Comparison of ENCODE assay signal across 23 mouse cellular contexts in the genomic region with DNA sequence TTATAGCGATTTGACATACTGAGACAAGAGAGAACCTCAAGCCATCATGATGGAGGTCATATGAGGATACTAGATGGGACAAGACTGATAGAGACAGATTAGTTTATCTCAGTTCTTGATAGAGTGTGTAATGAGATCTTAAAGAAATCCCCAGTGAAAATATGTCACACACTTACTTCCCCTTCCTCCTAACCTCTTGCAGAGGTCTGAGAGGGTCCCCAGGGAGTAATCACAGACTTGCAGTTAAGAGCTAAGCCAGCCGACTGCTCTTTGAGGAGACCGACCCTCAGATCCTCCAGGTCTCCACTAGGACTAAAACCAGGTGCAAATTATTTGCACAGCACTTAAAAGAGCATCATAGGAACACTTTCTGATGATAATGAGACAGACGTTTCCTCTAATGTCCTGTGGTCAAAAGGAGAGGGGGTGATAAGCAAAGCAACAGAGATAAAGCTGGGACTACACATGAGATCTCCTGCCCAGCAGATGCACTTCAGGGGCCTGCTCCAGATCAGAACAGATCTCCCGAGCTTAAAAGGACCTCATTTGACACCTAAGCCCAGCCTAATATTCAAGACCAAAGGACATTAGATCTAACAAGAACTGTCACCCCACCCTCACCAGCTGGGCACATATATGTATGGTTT.
DNase-seq lines count a peak whose midpoint lies in the region; ATAC-seq and TF ChIP-seq lines count a peak whose summit lies in the region.
"Had no signal": no experiment of that assay in that cellular context is flagged by ENCODE, and none has a peak within 500 bp of the region (broad histone marks: within the 10 kb centered on the region; RNA-seq: fewer than 3 reads in every experiment).

No protein-coding gene starts in this region.

- 0 out of 2 replicates have a peak, but pooled peaks have one; percentile 13 for ATAC-seq in liver, postnatal 0 days
- no peak for ATAC-seq in hindbrain, embryonic 14.5 days (ENCODE audit: low FRiP score)
- ATAC-seq: forebrain, postnatal 0 days; hindbrain, postnatal 0 days had no signal

- WGBS in spleen, adult 2 months, result 39% methylated on average over 5 of the region's 5 CpGs
- WGBS in liver, postnatal 0 days (ENCODE audit: insufficient replicate concordance), result 47% methylated on average over 5 of the region's 5 CpGs
- WGBS in hindbrain, embryonic 14.5 days, result 80% methylated on average over 5 of the region's 5 CpGs

- no peaks in the 10 kb centered on the region for H3K27me3 ChIP-seq in spleen, adult 2 months (ENCODE audit: control insufficient read depth, insufficient read depth, low read length)
- no peaks in the 10 kb centered on the region for H3K27me3 ChIP-seq in liver, postnatal 0 days (ENCODE audit: insufficient read depth, low read length)
- H3K27me3 ChIP-seq in hindbrain, embryonic 14.5 days (ENCODE audit: control insufficient read depth, insufficient read depth, low read length), result no peaks in the 10 kb centered on the region
- H3K27me3 ChIP-seq: megakaryocyte, embryonic 14.5 days had no signal

- H3K36me3 ChIP-seq in spleen, adult 2 months (ENCODE audit: control insufficient read depth, insufficient read depth, low read length), result no peaks in the 10 kb centered on the region
- no peaks in the 10 kb centered on the region for H3K36me3 ChIP-seq in liver, postnatal 0 days (replicated peaks; ENCODE audit: insufficient read depth, low read length)
- H3K36me3 ChIP-seq in hindbrain, embryonic 14.5 days (replicated peaks; ENCODE audit: control insufficient read depth, insufficient read depth), result no peaks in the 10 kb centered on the region
- H3K36me3 ChIP-seq: forebrain, embryonic 10.5 days had no signal

- TF ChIP-seq POLR2A in spleen, adult 2 months (IDR thresholded peaks at IDR 0.05; ENCODE audit: low read depth, low read length), result no peak

- H3K4me3 ChIP-seq in spleen, adult 2 months (ENCODE audit: extremely low read depth, insufficient read depth, insufficient read length), result no peak overlapping the region
- H3K4me3 ChIP-seq in liver, postnatal 0 days (ENCODE audit: low read depth, low read length), result no peak overlapping the region
- H3K4me3 ChIP-seq in hindbrain, embryonic 14.5 days (replicated peaks; ENCODE audit: low read length), result no peak overlapping the region
- H3K4me3 ChIP-seq: forebrain, embryonic 10.5 days; gastrocnemius, adult 2 months; megakaryocyte, embryonic 14.5 days had no signal

- peaks cover 3% of the 10 kb centered on the region; the same call in 1 of the 2 replicates for H3K4me1 ChIP-seq in spleen, adult 2 months (ENCODE audit: control insufficient read depth, insufficient read depth, insufficient read length)
- no peaks in the 10 kb centered on the region for H3K4me1 ChIP-seq in liver, postnatal 0 days (ENCODE audit: insufficient read depth)
- H3K4me1 ChIP-seq in hindbrain, embryonic 14.5 days (replicated peaks; ENCODE audit: control insufficient read depth, insufficient read depth, low read length), result no peaks in the 10 kb centered on the region

- intact Hi-C loops in gastrocnemius, postnatal 14 days (cut with DNase I; ENCODE audit: low total_unique reads), result no loop called here

- no peak overlapping the region for H3K9ac ChIP-seq in liver, postnatal 0 days (replicated peaks)
- no peak overlapping the region for H3K9ac ChIP-seq in hindbrain, embryonic 14.5 days
- H3K9ac ChIP-seq: forebrain, postnatal 0 days had no signal

- TF ChIP-seq EP300 in liver, postnatal 0 days (IDR thresholded peaks at IDR 0.05; ENCODE audit: low read depth), result no peak

- H3K27ac ChIP-seq in spleen, adult 2 months (ENCODE audit: insufficient read depth, low read length), result peak overlapping the region; percentile 54; the same call in 1 of the 2 replicates
- H3K27ac ChIP-seq in liver, postnatal 0 days (ENCODE audit: low read depth), result no peak overlapping the region
- H3K27ac ChIP-seq in hindbrain, embryonic 14.5 days, result no peak overlapping the region
- H3K27ac ChIP-seq: forebrain, embryonic 10.5 days; gastrocnemius, adult 2 months; hindbrain, postnatal 0 days had no signal

- DNase-seq in spleen, adult 2 months (ENCODE audit: low read depth in 1 of 2, low spot score in 2 of 2), result peak; percentile 40 to 73
- DNase-seq in spleen, postnatal 4 days (ENCODE audit: low spot score in 2 of 2), result no peak
- DNase-seq in MEL-GATA-1-ER (ENCODE audit: extremely low read depth, low read depth), result peak; percentile 33
- no peak for DNase-seq in liver, postnatal 0 days
- no peak for DNase-seq in hindbrain, embryonic 14.5 days (ENCODE audit: low spot score)
- no peak for DNase-seq in gastrocnemius, postnatal 14 days
- no peak for DNase-seq in lung, postnatal 25 days (ENCODE audit: low spot score)
- DNase-seq in adrenal gland, postnatal 36 days, result no peak
- DNase-seq: cerebellum, adult 18-20 months; cerebellum, postnatal 36 days; forebrain, postnatal 0 days; gastrocnemius, adult 2 months; heart, adult 18-20 months; heart, postnatal 4 days; kidney, adult 11 months; kidney, postnatal 14 days; left cerebral cortex, postnatal 4 days; retina, postnatal 1 day; right cerebral cortex, postnatal 4 days; thymus, postnatal 36 days had no signal

- H3K9me3 ChIP-seq in liver, postnatal 0 days (ENCODE audit: low read length), result no peaks in the 10 kb centered on the region
- H3K9me3 ChIP-seq in hindbrain, embryonic 14.5 days (ENCODE audit: control insufficient read depth, low read length), result no peaks in the 10 kb centered on the region
- H3K9me3 ChIP-seq: forebrain, embryonic 10.5 days; megakaryocyte, embryonic 14.5 days had no signal

- no peak overlapping the region for H3K4me2 ChIP-seq in liver, postnatal 0 days (ENCODE audit: low read depth, low read length)
- no peak overlapping the region for H3K4me2 ChIP-seq in hindbrain, embryonic 14.5 days (replicated peaks)

- no peak for TF ChIP-seq CTCF in spleen, adult 2 months (IDR thresholded peaks at IDR 0.05; ENCODE audit: extremely low read depth, insufficient read depth, insufficient read length, insufficient replicate concordance)
- no peak for TF ChIP-seq CTCF in liver, postnatal 0 days (IDR thresholded peaks at IDR 0.05; ENCODE audit: low read depth)

Comparison
In these comparisons a context has a peak if more than half of its experiments do, and no peak if none do; other contexts are left out.
1. DNase-seq: peak in spleen, adult 2 months (2 of 2) and MEL-GATA-1-ER (single experiment); none in spleen, postnatal 4 days (0 of 2), liver, postnatal 0 days (single experiment), hindbrain, embryonic 14.5 days (single experiment), gastrocnemius, postnatal 14 days (single experiment), lung, postnatal 25 days (single experiment) and adrenal gland, postnatal 36 days (0 of 2).